Mouse (Mus musculus) stomach, embryonic 16.5 days (tissue): ENCODE measurements around the gene Tmc2. TPM values are rescaled to one million over a fixed set of nuclear protein-coding genes. Genes with fewer than 3 reads are reported as not detected.

Experiments
- ATAC-seq: fragments of 200-750 bp; cut with Nextera tagmentation; 2 replicates; pipeline ENCODE4 v1.8.0; 2017; ENCODE audit warnings: moderate number of reproducible peaks, moderate TSS enrichment; ENCODE audit not compliant: insufficient read depth, low FRiP score
- H3K27ac ChIP-seq: fragments of 300-500 bp; sonication (generic); 2 replicates; pipeline ENCODE4 v1.5.1; 2014; ENCODE audit warnings: low read length
- H3K27me3 ChIP-seq: fragments of 300-500 bp; sonication (generic); 2 replicates; pipeline ENCODE4 v1.6.1; 2014; ENCODE audit warnings: low read length, control low read depth, mixed read lengths; ENCODE audit not compliant: control insufficient read depth, insufficient read depth
- H3K36me3 ChIP-seq: fragments of 300-500 bp; sonication (generic); 2 replicates; pipeline ENCODE4 v1.6.1; 2014; ENCODE audit warnings: low read length; ENCODE audit not compliant: control insufficient read depth, insufficient read depth
- H3K4me1 ChIP-seq: fragments of 300-500 bp; sonication (generic); 2 replicates; pipeline ENCODE4 v1.6.1; 2014; ENCODE audit warnings: low read length, control low read depth, mixed read lengths; ENCODE audit not compliant: control insufficient read depth, insufficient read depth
- H3K4me2 ChIP-seq: fragments of 300-500 bp; sonication (generic); 2 replicates; pipeline ENCODE4 v1.6.1; 2014; ENCODE audit warnings: low read depth, low read length, mixed read lengths
- H3K4me3 ChIP-seq: fragments of 300-500 bp; sonication (generic); replicated peaks from 2 replicates; pipeline ENCODE4 v1.5.1; 2014; ENCODE audit warnings: mild to moderate bottlenecking, low read length
- H3K9ac ChIP-seq: fragments of 300-500 bp; sonication (generic); 2 replicates; pipeline ENCODE4 v1.6.1; 2014; ENCODE audit warnings: low read length
- H3K9me3 ChIP-seq: fragments of 300-500 bp; sonication (generic); replicated peaks from 2 replicates; pipeline ENCODE4 v1.6.1; 2016; ENCODE audit warnings: low read length, control low read depth; ENCODE audit not compliant: control insufficient read depth
- WGBS: fragments of 180-500 bp; shearing (Covaris S2); extraction: QIAGEN DNeasy Blood & Tissue Kit; methylation state at CpG from one replicate; pipeline ENCODE4 v1.1.7; 2014; 5-methylcytosine and 5-hydroxymethylcytosine counted together
- polyA plus RNA-seq: library from polyadenylated mRNA; unstranded; fragments of >200 nt; fragmentation: Nextera tagmentation; extraction: Ambion mirVana; gene quantifications from 2 replicates; pipeline ENCODE4 v1.2.1, GENCODE M21; 2015

The Tmc2 gene
- polyA plus RNA-seq: not detected in 2 replicates

- H3K27me3 ChIP-seq: no peaks in the 10 kb centered on the region
- H3K4me1 ChIP-seq: no peaks in the 10 kb centered on the region
- no peaks in the 10 kb centered on the region for H3K36me3 ChIP-seq
- no peak within 1 kb of the TSS for H3K4me2 ChIP-seq
- ATAC-seq: no peak
- H3K4me3 ChIP-seq: no peak within 1 kb of the TSS
- no peak within 1 kb of the TSS for H3K27ac ChIP-seq
- WGBS: 94% methylated on average over 16 of the region's 16 CpGs
- no peaks in the 10 kb centered on the region for H3K9me3 ChIP-seq
- no peak within 1 kb of the TSS for H3K9ac ChIP-seq
These were observed at the start of gene Tmc2 for GRCm38 (mm10) chr2:130194894-130195293. Gene Tmc2 (plus strand): TSS chr2:130195194.

GRCm38 (mm10) chr2:130146089-130146668 is 48.8 kb upstream of the Tmc2 start:
- no peaks in the 10 kb centered on the region for H3K36me3 ChIP-seq
- 76% methylated on average over 5 of the region's 5 CpGs for WGBS
- no peaks in the 10 kb centered on the region for H3K9me3 ChIP-seq
- H3K27me3 ChIP-seq: no peaks in the 10 kb centered on the region
- no peak overlapping the region for H3K4me3 ChIP-seq
- no peak overlapping the region for H3K9ac ChIP-seq
- no peak overlapping the region for H3K4me2 ChIP-seq
- H3K4me1 ChIP-seq: no peaks in the 10 kb centered on the region
- no peak for ATAC-seq
- H3K27ac ChIP-seq: no peak overlapping the region

GRCm38 (mm10) chr2:130155171-130155570 is 39.8 kb upstream of the Tmc2 start:
- H3K4me3 ChIP-seq: no peak overlapping the region
- H3K27me3 ChIP-seq: no peaks in the 10 kb centered on the region
- no peak overlapping the region for H3K9ac ChIP-seq
- no peak overlapping the region for H3K27ac ChIP-seq
- WGBS: 88% methylated on average over 3 of the region's 3 CpGs
- ATAC-seq: no peak
- no peaks in the 10 kb centered on the region for H3K9me3 ChIP-seq
- H3K4me2 ChIP-seq: no peak overlapping the region
- H3K36me3 ChIP-seq: no peaks in the 10 kb centered on the region
- no peaks in the 10 kb centered on the region for H3K4me1 ChIP-seq

GRCm38 (mm10) chr2:130155851-130156250 is 39.1 kb upstream of the Tmc2 start:
- Histone ChIP-seq H3K27ac (no peak overlapping the region), H3K36me3 (no peaks in the 10 kb centered on the region), H3K9me3 (no peaks in the 10 kb centered on the region), H3K4me3 (no peak overlapping the region), H3K4me2 (no peak overlapping the region), H3K27me3 (no peaks in the 10 kb centered on the region), H3K9ac (no peak overlapping the region), H3K4me1 (no peaks in the 10 kb centered on the region)
- no peak for ATAC-seq

GRCm38 (mm10) chr2:130157231-130158087 is 37.5 kb upstream of the Tmc2 start:
- H3K27me3 ChIP-seq: no peaks in the 10 kb centered on the region
- H3K9ac ChIP-seq: no peak overlapping the region
- no peak for ATAC-seq
- H3K36me3 ChIP-seq: no peaks in the 10 kb centered on the region
- WGBS: 74% methylated on average over 14 of the region's 14 CpGs
- no peak overlapping the region for H3K4me2 ChIP-seq
- H3K4me3 ChIP-seq: no peak overlapping the region
- no peaks in the 10 kb centered on the region for H3K4me1 ChIP-seq
- H3K9me3 ChIP-seq: no peaks in the 10 kb centered on the region
- H3K27ac ChIP-seq: no peak overlapping the region

GRCm38 (mm10) chr2:130158088-130158437 is 36.9 kb upstream of the Tmc2 start:
- no peaks in the 10 kb centered on the region for H3K9me3 ChIP-seq
- no peak overlapping the region for H3K9ac ChIP-seq
- H3K4me1 ChIP-seq: no peaks in the 10 kb centered on the region
- H3K27ac ChIP-seq: no peak overlapping the region
- WGBS: 59% methylated on average over 4 of the region's 4 CpGs
- H3K4me2 ChIP-seq: no peak overlapping the region
- no peaks in the 10 kb centered on the region for H3K27me3 ChIP-seq
- no peak for ATAC-seq
- no peaks in the 10 kb centered on the region for H3K36me3 ChIP-seq
- no peak overlapping the region for H3K4me3 ChIP-seq

GRCm38 (mm10) chr2:130162701-130163100 is 32.3 kb upstream of the Tmc2 start:
- Histone ChIP-seq H3K4me3 (no peak overlapping the region), H3K4me2 (no peak overlapping the region), H3K36me3 (no peaks in the 10 kb centered on the region), H3K9me3 (no peaks in the 10 kb centered on the region), H3K4me1 (no peaks in the 10 kb centered on the region), H3K27me3 (no peaks in the 10 kb centered on the region), H3K9ac (no peak overlapping the region), H3K27ac (no peak overlapping the region)
- WGBS: 67% methylated on average over 5 of the region's 5 CpGs
- ATAC-seq: no peak

- Histone ChIP-seq H3K4me1 (no peaks in the 10 kb centered on the region), H3K9ac (no peak overlapping the region), H3K36me3 (peaks cover 16% of the 10 kb centered on the region), H3K4me2 (no peak overlapping the region), H3K27ac (no peak overlapping the region), H3K4me3 (no peak overlapping the region), H3K9me3 (no peaks in the 10 kb centered on the region), H3K27me3 (no peaks in the 10 kb centered on the region)
- 66% methylated on average over 9 of the region's 9 CpGs for WGBS
- ATAC-seq: no peak; the same call in 1 of the 2 replicates
These were observed 28.4 kb upstream of the Tmc2 start for GRCm38 (mm10) chr2:130166311-130167214.

- Histone ChIP-seq H3K9ac (no peak overlapping the region), H3K36me3 (peaks cover 24% of the 10 kb centered on the region), H3K4me2 (no peak overlapping the region), H3K9me3 (no peaks in the 10 kb centered on the region), H3K4me1 (no peaks in the 10 kb centered on the region), H3K4me3 (no peak overlapping the region), H3K27ac (no peak overlapping the region), H3K27me3 (no peaks in the 10 kb centered on the region)
- no peak for ATAC-seq
- WGBS: 42% methylated on average over 3 of the region's 3 CpGs
These were observed 27.1 kb upstream of the Tmc2 start for GRCm38 (mm10) chr2:130167861-130168260.
